12 mouse cellular contexts compared by ENCODE assay signal in the genomic region with DNA sequence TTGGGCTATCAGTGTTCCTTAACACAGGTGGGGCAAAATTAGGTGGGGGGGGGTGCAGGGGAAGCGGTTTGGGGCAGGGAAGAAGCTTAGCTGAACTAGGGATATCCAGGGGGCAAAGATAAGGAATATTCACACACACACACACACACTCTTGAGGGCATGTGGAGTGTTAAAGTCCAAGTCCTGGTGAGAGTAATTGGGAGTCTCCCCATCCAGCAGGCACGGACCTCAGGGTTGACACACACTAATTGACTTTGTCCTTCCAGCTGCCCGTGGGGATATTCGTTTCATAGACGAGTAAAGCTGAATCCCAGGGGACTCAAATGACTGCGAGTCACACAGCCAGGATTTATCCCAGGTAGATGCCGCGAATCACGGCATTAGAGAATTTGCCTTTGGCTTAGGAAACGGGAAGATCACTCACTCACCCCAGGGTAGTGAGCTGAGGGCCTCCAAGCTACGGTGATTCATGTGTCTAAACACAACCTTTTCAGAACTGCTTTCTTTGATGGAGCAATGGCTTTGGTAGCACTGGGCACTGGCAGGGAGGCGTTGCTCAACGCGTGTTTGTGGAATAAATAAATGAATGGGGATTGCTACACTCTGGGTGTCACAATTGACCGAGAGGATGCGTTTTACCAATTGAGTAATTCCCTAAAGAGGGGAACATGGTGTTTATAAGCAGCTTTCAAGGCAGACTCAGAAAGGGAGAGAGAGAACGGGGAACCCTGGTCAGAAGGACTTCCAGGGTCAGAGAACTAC. TPM values are rescaled to one million over a fixed set of nuclear protein-coding genes. Genes with fewer than 3 reads are reported as not detected.
A peak's percentile ranks its signal among the peaks of the same experiment; 100 is the strongest.
DNase-seq lines count a peak whose midpoint lies in the region; ATAC-seq and TF ChIP-seq lines count a peak whose summit lies in the region.
"Had no signal": no experiment of that assay in that cellular context is flagged by ENCODE, and none has a peak within 500 bp of the region (broad histone marks: within the 10 kb centered on the region; RNA-seq: fewer than 3 reads in every experiment).

A gene (plus strand): TSS at position 703 of the 762 bp plus-strand sequence.

- H3K27ac ChIP-seq in hindbrain, embryonic 16.5 days (ENCODE audit: low read depth, low read length): no peak within 1 kb of the TSS
- no peak within 1 kb of the TSS for H3K27ac ChIP-seq in hindbrain, embryonic 13.5 days

- WGBS in hindbrain, embryonic 16.5 days: 50% methylated on average over 17 of the region's 17 CpGs
- 60% methylated on average over 17 of the region's 17 CpGs for WGBS in hindbrain, embryonic 13.5 days

- no peak for TF ChIP-seq CTCF in G1E (IDR thresholded peaks at IDR 0.05; ENCODE audit: low read depth, low read length)
- no peak for TF ChIP-seq CTCF in brain, embryonic 14.5 days (IDR thresholded peaks at IDR 0.05; ENCODE audit: borderline replicate concordance, extremely low read depth, insufficient read depth, insufficient read length)

- 0 out of 2 replicates have a peak within 1 kb of the TSS, but pooled peaks have one; percentile 17 for H3K9ac ChIP-seq in hindbrain, embryonic 16.5 days (ENCODE audit: low read depth, low read length)
- H3K9ac ChIP-seq in hindbrain, embryonic 13.5 days: no peak within 1 kb of the TSS

- no peak within 1 kb of the TSS for H3K4me2 ChIP-seq in hindbrain, embryonic 16.5 days (ENCODE audit: low read length)
- no peak within 1 kb of the TSS for H3K4me2 ChIP-seq in hindbrain, embryonic 13.5 days
- H3K4me2 ChIP-seq: midbrain, embryonic 11.5 days had no signal

- no peaks in the 10 kb centered on the region for H3K36me3 ChIP-seq in hindbrain, embryonic 16.5 days (ENCODE audit: control insufficient read depth, insufficient read depth, low read length)
- H3K36me3 ChIP-seq in hindbrain, embryonic 13.5 days: peaks cover 12% of the 10 kb centered on the region
- peaks cover 30% of the 10 kb centered on the region for H3K36me3 ChIP-seq in G1E (replicated peaks)

- TF ChIP-seq POLR2A in brain, embryonic 14.5 days (IDR thresholded peaks at IDR 0.05; ENCODE audit: borderline replicate concordance, extremely low read depth, insufficient read depth, insufficient read length, poor library complexity, severe bottlenecking): no peak

- no peaks in the 10 kb centered on the region for H3K9me3 ChIP-seq in hindbrain, embryonic 16.5 days (ENCODE audit: control insufficient read depth, low read length)
- no peaks in the 10 kb centered on the region for H3K9me3 ChIP-seq in hindbrain, embryonic 13.5 days
- H3K9me3 ChIP-seq in G1E (replicated peaks): no peaks in the 10 kb centered on the region

- H3K4me1 ChIP-seq in hindbrain, embryonic 16.5 days (ENCODE audit: control insufficient read depth, insufficient read depth, low read depth, low read length): no peaks in the 10 kb centered on the region
- peaks cover 6% of the 10 kb centered on the region; the same call in 1 of the 2 replicates for H3K4me1 ChIP-seq in hindbrain, embryonic 13.5 days (replicated peaks)
- peaks cover 28% of the 10 kb centered on the region for H3K4me1 ChIP-seq in G1E (ENCODE audit: insufficient read depth, low read depth, low read length)

- DNase-seq in G1E (ENCODE audit: low spot score): no peak
- DNase-seq in brain, embryonic 14.5 days (ENCODE audit: low read depth): peak; percentile 18
- peak; percentile 46 for DNase-seq in lung, postnatal 25 days (ENCODE audit: low spot score)
- DNase-seq in layer of hippocampus, postnatal 10 days (ENCODE audit: low spot score in 2 of 2): no peak
- no peak for DNase-seq in embryo, embryonic 10.5 days (ENCODE audit: low spot score)
- DNase-seq in spleen, adult 18-20 months: no peak

- no peaks in the 10 kb centered on the region for H3K27me3 ChIP-seq in hindbrain, embryonic 16.5 days (replicated peaks; ENCODE audit: control insufficient read depth, insufficient read depth, low read length)
- H3K27me3 ChIP-seq in hindbrain, embryonic 13.5 days: peaks cover 7% of the 10 kb centered on the region
- H3K27me3 ChIP-seq in G1E (ENCODE audit: insufficient read depth, low read length): peaks cover 22% of the 10 kb centered on the region
- H3K27me3 ChIP-seq: CH12.LX had no signal

- H3K4me3 ChIP-seq in hindbrain, embryonic 16.5 days (ENCODE audit: low read length): no peak within 1 kb of the TSS
- no peak within 1 kb of the TSS for H3K4me3 ChIP-seq in hindbrain, embryonic 13.5 days
- H3K4me3 ChIP-seq in G1E (ENCODE audit: low read depth, low read length): peak within 1 kb of the TSS; percentile 14; the same call in 1 of the 2 replicates
- H3K4me3 ChIP-seq: erythroblast, embryonic 14.5 days had no signal

- ATAC-seq in hindbrain, embryonic 16.5 days: no peak
- no peak for ATAC-seq in hindbrain, embryonic 13.5 days (ENCODE audit: low FRiP score)
- no peak for ATAC-seq in G1E (ENCODE audit: extremely low read depth, insufficient number of reproducible peaks, low FRiP score, poor library complexity, severe bottlenecking)

RNA-seq across cellular contexts. Expression of the gene that starts here (rescaled TPM):
- polyA plus RNA-seq in hindbrain, embryonic 16.5 days (2015; fragmentation: Nextera tagmentation; extraction: Ambion mirVana): 0.09 and 0.19 TPM in 2 replicates
- polyA plus RNA-seq in hindbrain, embryonic 13.5 days (2015; fragmentation: Nextera tagmentation; extraction: Ambion mirVana): not detected in 2 replicates
- total RNA-seq in G1E (2014; fragmentation: Nextera tagmentation) (not detected in 2 replicates), G1E (2017) (0.06 and 0.11 TPM in 2 replicates)
- polyA plus RNA-seq in G1E (2012): not detected in 2 replicates
- 0.13 and 0.18 TPM in 2 replicates for polyA plus RNA-seq in brain, embryonic 14.5 days (2012; rRNA removed)
- under 1 TPM; 0.27 to 0.40 TPM for total RNA-seq in layer of hippocampus, postnatal 10 days (2021)
- polyA plus RNA-seq: erythroblast, embryonic 14.5 days; kidney, embryonic 14.5 days; midbrain, embryonic 11.5 days had no signal

Comparison
In these comparisons a context has a peak if more than half of its experiments do, and no peak if none do; other contexts are left out.
1. Peak in DNase-seq in brain, embryonic 14.5 days; RNA of the gene not detected or under 1 TPM.